Mouse (Mus musculus) urinary bladder, adult 2 months (tissue): Measurements from ENCODE around the gene Olfr1185-ps1. TPM values are rescaled to one million over a fixed set of nuclear protein-coding genes. Genes with fewer than 3 reads are reported as not detected.
"Not testable (repeated sequence)": the region's sequence is repeated elsewhere in the genome, so short reads cannot be mapped to it uniquely, and the experiment has no call there.

Experiments
- DNase-seq: peaks from one replicate; pipeline ENCODE4 v3.0.0; 2022; ENCODE audit warnings: low spot score
- polyA plus RNA-seq: library from polyadenylated mRNA; depleted of rRNA; stranded (reverse); fragments of >200 nt; gene quantifications from 2 replicates; pipeline ENCODE4 v1.2.3, GENCODE M21; 2012; rRNA removed

Olfr1185-ps1 gene
- not detected in 2 replicates for polyA plus RNA-seq

DNA sequence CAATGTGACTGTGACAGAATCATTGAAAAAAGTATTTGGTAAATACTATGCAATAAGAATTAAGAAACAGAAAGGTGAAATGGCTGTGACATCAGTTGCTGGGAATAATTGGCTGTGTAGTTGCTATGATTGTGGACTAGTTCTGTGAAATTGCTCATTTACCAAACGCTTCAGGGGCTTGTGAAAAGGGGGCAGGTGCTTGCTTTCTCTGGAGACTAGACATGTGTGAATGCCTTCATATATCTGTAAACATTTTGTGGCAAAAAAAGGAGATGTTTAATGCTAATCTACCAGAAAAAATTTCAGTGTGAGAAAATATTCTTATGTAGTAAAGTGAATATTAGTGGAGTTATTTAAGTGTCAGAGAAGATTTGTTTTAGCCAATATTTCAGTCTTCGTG, at the start of gene Olfr1185-ps1:
Olfr1185-ps1 (plus strand) TSS at position 301 of the 400 bp plus-strand sequence.
- no peak for DNase-seq

DNA sequence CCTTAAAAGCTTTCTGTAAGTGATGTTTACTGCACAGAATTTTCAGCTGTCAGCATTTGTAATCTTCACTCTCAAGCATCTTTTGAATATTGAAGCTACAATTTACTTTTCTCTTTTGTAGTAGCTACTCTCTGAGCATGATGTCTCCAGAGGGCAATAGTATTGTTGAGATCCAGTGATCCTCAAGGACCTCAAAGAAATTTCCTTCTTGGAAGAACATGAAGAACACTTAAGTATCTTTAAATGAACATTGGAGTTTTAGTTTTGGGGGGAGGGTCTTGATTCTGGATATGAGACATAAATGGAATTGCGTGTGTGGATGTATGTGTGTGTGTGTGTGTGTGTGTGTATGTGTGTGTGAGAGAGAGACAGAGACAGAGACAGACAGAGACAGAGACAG, 44.1 kb upstream of the Olfr1185-ps1 start, which contains the start of gene Gm13757:
Gm13757 (minus strand) TSS at position 101 of the 400 bp plus-strand sequence.
- no peak for DNase-seq

DNA sequence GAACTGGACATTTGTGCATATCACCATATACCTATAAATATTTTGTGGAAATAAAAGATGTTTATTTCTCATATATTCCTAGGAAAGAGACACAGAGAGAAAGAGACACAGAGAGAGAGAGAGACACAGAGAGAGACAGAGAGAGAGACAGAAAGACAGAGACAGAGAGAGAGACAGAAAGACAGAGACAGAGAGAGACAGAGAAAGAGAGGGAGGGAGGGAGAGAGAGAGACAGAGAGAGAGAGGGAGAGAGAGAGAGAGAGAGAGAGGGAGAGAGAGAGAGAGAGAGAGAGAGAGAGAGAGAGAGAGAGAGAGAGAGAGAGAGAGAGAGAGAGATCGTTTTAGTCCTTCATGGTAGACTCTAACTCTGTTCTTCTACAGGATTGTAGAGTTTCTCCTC, 38.6 kb upstream of the Olfr1185-ps1 start, which contains the start of gene Olfr1183:
Olfr1183 (plus strand) TSS at position 301 of the 400 bp plus-strand sequence.
- DNase-seq = not testable (repeated sequence)

GRCm38 (mm10) chr2:88483298-88483697, 9.8 kb upstream of the Olfr1185-ps1 start, which contains the start of gene Olfr1184:
Gene Olfr1184, plus strand, starts transcription at chr2:88483598.
- DNase-seq = no peak

DNA sequence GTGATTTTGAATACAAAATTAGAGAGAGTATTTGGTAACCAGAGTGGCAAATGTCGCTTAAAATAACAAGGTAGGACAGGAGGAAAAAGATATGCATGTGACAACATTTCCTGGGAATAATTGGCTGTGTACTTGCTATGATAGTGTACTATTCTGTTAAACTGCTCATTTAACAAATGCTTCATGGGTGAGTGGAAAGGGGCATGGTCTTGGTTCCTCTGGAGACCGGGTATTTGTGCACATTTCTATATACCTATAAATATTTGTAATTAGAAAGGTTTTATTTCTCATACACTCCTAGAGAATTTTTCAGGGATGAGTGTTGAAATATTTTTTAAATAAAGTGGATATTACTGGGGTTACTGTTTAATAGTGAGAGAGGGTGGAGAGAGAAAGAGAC, 25.1 kb downstream of the Olfr1185-ps1 start, which contains the start of gene Olfr1186:
Olfr1186 (plus strand) TSS at position 301 of the 400 bp plus-strand sequence.
- no peak for DNase-seq

GRCm38 (mm10) chr2:88525720-88526119, 32.6 kb downstream of the Olfr1185-ps1 start:
- DNase-seq = no peak

Other genes starting within 250 kb of the Olfr1185-ps1 start
- not detected in 2 replicates for gene Olfr1173, start 213.4 kb upstream of the Olfr1185-ps1 start, polyA plus RNA-seq
- not detected in 2 replicates for gene Olfr1174-ps, start 178.2 kb upstream of the Olfr1185-ps1 start, polyA plus RNA-seq
- gene Olfr1175-ps, start 166.1 kb upstream of the Olfr1185-ps1 start, polyA plus RNA-seq = not detected in 2 replicates
- not detected in 2 replicates for gene Olfr1176, start 156.6 kb upstream of the Olfr1185-ps1 start, polyA plus RNA-seq
- gene Olfr1177-ps, start 146.8 kb upstream of the Olfr1185-ps1 start, polyA plus RNA-seq = not detected in 2 replicates
- gene Olfr1178, start 106.3 kb upstream of the Olfr1185-ps1 start, polyA plus RNA-seq = not detected in 2 replicates
- gene Olfr1179, start 86.9 kb upstream of the Olfr1185-ps1 start, polyA plus RNA-seq = not detected in 2 replicates
- gene Olfr1180, start 74.2 kb upstream of the Olfr1185-ps1 start, polyA plus RNA-seq = not detected in 2 replicates
- gene Olfr1181, start 67.1 kb upstream of the Olfr1185-ps1 start, polyA plus RNA-seq = not detected in 2 replicates
- gene Gm13757, start 44.2 kb upstream of the Olfr1185-ps1 start, polyA plus RNA-seq = not detected in 2 replicates
- gene Olfr1183, start 38.5 kb upstream of the Olfr1185-ps1 start, polyA plus RNA-seq = not detected in 2 replicates
- gene Olfr1184, start 9.7 kb upstream of the Olfr1185-ps1 start, polyA plus RNA-seq = not detected in 2 replicates
- not detected in 2 replicates for gene Olfr1186, start 25.2 kb downstream of the Olfr1185-ps1 start, polyA plus RNA-seq
- gene Olfr1188, start 63.6 kb downstream of the Olfr1185-ps1 start, polyA plus RNA-seq = not detected in 2 replicates
- not detected in 2 replicates for gene Olfr1189, start 93.1 kb downstream of the Olfr1185-ps1 start, polyA plus RNA-seq
- not detected in 2 replicates for gene Olfr1191-ps1, start 147.2 kb downstream of the Olfr1185-ps1 start, polyA plus RNA-seq
- not detected in 2 replicates for gene Olfr1192-ps1, start 155.2 kb downstream of the Olfr1185-ps1 start, polyA plus RNA-seq
- gene Olfr1193, start 182.3 kb downstream of the Olfr1185-ps1 start, polyA plus RNA-seq = not detected in 2 replicates
- gene Olfr1195, start 195.9 kb downstream of the Olfr1185-ps1 start, polyA plus RNA-seq = not detected in 2 replicates
- not detected in 2 replicates for gene Olfr1196, start 211.3 kb downstream of the Olfr1185-ps1 start, polyA plus RNA-seq
- gene Olfr1197, start 239.0 kb downstream of the Olfr1185-ps1 start, polyA plus RNA-seq = not detected in 2 replicates